Mouse (Mus musculus) embryonic facial prominence, embryonic 14.5 days (tissue): Measurements from ENCODE around the gene Vps8. TPM values are rescaled to one million over a fixed set of nuclear protein-coding genes. Genes with fewer than 3 reads are reported as not detected.
A peak's percentile ranks its signal among the peaks of the same experiment; 100 is the strongest.

ENCODE experiments used
- ATAC-seq: fragments of 200-750 bp; cut with Nextera tagmentation; 2 replicates; pipeline ENCODE4 v1.8.0; 2017; ENCODE audit warnings: low read depth, moderate number of reproducible peaks, moderate TSS enrichment
- DNase-seq: peaks from one replicate; pipeline ENCODE4 v3.0.0-alpha.2; 2015; ENCODE audit warnings: low spot score
- H3K27ac ChIP-seq: fragments of 300-500 bp; sonication (generic); replicated peaks from 2 replicates; pipeline ENCODE4 v1.5.1; 2014; ENCODE audit warnings: low read depth, mild to moderate bottlenecking, low read length, moderate library complexity
- H3K27me3 ChIP-seq: fragments of 300-500 bp; sonication (generic); replicated peaks from 2 replicates; pipeline ENCODE4 v1.6.1; 2014; ENCODE audit warnings: low read length; ENCODE audit not compliant: control insufficient read depth, insufficient read depth
- H3K36me3 ChIP-seq: fragments of 300-500 bp; sonication (generic); 2 replicates; pipeline ENCODE4 v1.6.1; 2014; ENCODE audit warnings: low read length, mixed read lengths; ENCODE audit not compliant: control insufficient read depth, insufficient read depth
- H3K4me1 ChIP-seq: fragments of 300-500 bp; sonication (generic); 2 replicates; pipeline ENCODE4 v1.6.1; 2014; ENCODE audit warnings: antibody characterized with exemption, low read length; ENCODE audit not compliant: control insufficient read depth, insufficient read depth
- H3K4me2 ChIP-seq: fragments of 300-500 bp; sonication (generic); 2 replicates; pipeline ENCODE4 v1.6.1; 2014; ENCODE audit warnings: low read depth, mild to moderate bottlenecking, low read length, moderate library complexity, mixed read lengths
- H3K4me3 ChIP-seq: fragments of 300-500 bp; sonication (generic); 2 replicates; pipeline ENCODE4 v1.5.1; 2014; ENCODE audit warnings: low read depth, mild to moderate bottlenecking, low read length
- H3K9ac ChIP-seq: fragments of 300-500 bp; sonication (generic); 2 replicates; pipeline ENCODE4 v1.6.1; 2014; ENCODE audit warnings: low read depth, mild to moderate bottlenecking, low read length, moderate library complexity, mixed read lengths
- H3K9me3 ChIP-seq: fragments of 300-500 bp; sonication (generic); 2 replicates; pipeline ENCODE4 v1.6.1; 2016; ENCODE audit warnings: low read length; ENCODE audit not compliant: control insufficient read depth
- WGBS: fragments of 180-500 bp; shearing (Covaris S2); extraction: QIAGEN DNeasy Blood & Tissue Kit; methylation state at CpG from one replicate; pipeline ENCODE4 v1.1.7; 2014; 5-methylcytosine and 5-hydroxymethylcytosine counted together
- polyA plus RNA-seq: library from polyadenylated mRNA; unstranded; fragments of >200 nt; fragmentation: Nextera tagmentation; extraction: Ambion mirVana; gene quantifications from 2 replicates; pipeline ENCODE4 v1.2.1, GENCODE M21; 2014

The Vps8 gene
- polyA plus RNA-seq, 1 experiment from 2014 or later = 18.0 TPM

DNA sequence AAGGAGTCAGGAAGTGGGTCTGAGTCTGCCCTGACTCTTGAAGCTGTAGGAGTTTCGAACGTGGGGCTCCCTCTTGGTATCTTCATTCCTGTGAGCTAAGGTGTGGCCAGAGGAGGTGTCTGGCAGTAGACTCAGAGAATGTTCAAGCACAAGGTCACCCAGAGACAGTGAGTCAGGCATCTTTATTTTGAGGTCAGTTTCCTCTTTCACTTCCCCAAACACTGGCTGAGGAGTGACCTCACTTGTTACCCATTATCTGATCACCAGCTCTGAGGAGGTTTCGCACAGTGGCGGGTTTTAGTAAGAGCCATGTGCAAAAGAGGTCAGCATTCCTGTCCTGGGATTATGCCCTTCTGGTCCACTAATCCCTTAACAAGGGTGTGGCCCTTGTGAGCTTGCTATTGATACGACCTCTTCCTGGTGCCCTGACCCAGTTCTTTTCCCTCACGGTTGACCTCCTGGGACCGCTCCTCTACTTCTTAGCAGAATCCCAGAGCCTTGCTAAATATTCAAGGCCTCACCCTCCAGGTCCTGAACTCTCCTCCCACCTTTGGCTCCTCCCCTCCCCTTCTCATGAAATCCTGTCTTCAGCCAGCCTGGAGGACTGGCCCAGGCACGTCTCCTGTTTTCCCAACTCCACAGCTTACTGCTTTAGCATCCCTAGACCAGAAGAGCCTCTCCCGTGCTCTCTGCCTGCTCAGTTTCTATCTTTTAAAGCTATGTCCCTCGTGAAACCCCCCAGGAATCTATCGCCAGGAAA, 40.6 kb upstream of the Vps8 start:
- no peak overlapping the region for H3K9ac ChIP-seq
- H3K27ac ChIP-seq = no peak overlapping the region
- no peaks in the 10 kb centered on the region for H3K36me3 ChIP-seq
- DNase-seq (peak; percentile 41), ATAC-seq (no peak)
- WGBS = 37% methylated on average over 11 of the region's 11 CpGs
- H3K4me3 ChIP-seq = no peak overlapping the region
- H3K9me3 ChIP-seq = no peaks in the 10 kb centered on the region
- no peaks in the 10 kb centered on the region for H3K27me3 ChIP-seq
- peaks cover 23% of the 10 kb centered on the region for H3K4me1 ChIP-seq
- H3K4me2 ChIP-seq = no peak overlapping the region; the same call in 1 of the 2 replicates

DNA sequence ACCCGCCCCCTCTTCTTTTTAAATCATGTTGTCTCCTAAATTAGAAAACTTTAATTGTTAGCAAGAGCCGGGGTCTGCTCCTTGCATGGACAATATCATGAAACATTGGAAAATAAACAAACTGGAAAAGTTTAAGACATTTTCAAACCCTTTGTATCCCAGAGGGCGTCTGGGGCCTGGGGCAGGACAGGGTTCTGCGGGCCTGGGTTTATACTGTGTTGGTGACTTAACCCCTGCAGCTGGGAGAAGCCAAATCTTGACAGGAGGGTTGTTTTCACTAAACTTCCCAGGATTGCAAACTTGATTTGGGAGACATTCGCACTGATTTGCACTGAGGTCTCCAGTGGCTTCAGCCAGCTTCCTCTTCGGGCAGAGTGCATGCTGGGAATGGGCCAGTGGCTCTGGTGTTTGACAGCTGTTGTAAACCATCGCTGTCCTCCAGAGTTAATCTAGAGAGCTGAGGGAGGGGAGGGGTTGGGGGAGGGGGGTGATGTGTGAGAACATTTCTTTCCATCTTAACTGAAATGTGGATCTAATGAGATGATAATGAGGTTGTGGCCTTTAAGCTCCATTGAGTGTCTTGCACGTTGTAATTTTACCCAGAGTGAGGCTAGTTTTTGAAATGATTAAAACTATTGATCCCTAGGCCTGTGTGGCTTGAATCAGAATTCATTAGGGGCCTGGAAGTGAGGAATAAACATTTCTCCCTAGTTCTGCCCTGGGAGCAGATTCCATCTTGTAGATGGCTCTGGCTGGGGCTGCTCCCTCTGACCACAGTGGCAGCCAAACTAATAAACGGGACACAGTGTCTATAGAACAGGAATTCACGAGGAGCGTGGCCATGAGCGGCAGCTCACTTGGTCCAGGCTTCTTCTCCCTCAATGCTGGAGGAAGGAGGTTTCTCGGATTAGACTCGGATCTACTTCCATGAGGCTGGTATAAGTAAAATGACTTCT, 36.7 kb upstream of the Vps8 start:
- WGBS = 49% methylated on average over 14 of the region's 14 CpGs
- no peaks in the 10 kb centered on the region for H3K9me3 ChIP-seq
- H3K36me3 ChIP-seq = no peaks in the 10 kb centered on the region
- H3K27me3 ChIP-seq = no peaks in the 10 kb centered on the region
- H3K4me3 ChIP-seq = no peak overlapping the region
- H3K9ac ChIP-seq = no peak overlapping the region
- no peak overlapping the region; the same call in 1 of the 2 replicates for H3K27ac ChIP-seq
- peak; percentile 73 for DNase-seq
- peak; percentile 35; the same call in 1 of the 2 replicates for ATAC-seq
- H3K4me1 ChIP-seq = peaks cover 12% of the 10 kb centered on the region
- no peak overlapping the region for H3K4me2 ChIP-seq

DNA sequence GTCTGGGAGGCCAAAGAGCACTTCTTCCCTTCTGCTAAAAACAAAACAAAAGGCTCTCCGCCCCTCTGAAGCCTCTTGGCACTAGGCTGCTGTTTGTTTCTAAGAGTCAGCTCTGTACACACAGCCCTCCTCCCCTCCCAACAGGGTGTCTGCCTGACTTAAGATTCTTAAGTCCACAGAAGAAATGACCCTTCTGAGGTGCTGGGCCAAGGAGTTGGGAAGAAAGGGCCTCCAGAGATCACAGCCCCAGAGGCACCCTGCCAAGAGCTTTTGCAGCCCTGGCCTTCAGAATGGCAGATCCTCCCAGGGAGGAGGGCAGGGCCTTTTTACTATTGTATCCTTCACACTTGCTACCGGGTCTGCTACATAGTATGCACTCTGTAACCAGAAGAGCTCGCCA, 33.6 kb upstream of the Vps8 start:
- no peaks in the 10 kb centered on the region for H3K9me3 ChIP-seq
- H3K4me2 ChIP-seq = no peak overlapping the region
- H3K4me3 ChIP-seq = no peak overlapping the region
- DNase-seq = peak; percentile 27
- H3K27me3 ChIP-seq = no peaks in the 10 kb centered on the region
- no peak overlapping the region for H3K9ac ChIP-seq
- peaks cover 17% of the 10 kb centered on the region for H3K4me1 ChIP-seq
- 52% methylated on average over 3 of the region's 3 CpGs for WGBS
- ATAC-seq = no peak
- no peaks in the 10 kb centered on the region for H3K36me3 ChIP-seq
- no peak overlapping the region for H3K27ac ChIP-seq

DNA sequence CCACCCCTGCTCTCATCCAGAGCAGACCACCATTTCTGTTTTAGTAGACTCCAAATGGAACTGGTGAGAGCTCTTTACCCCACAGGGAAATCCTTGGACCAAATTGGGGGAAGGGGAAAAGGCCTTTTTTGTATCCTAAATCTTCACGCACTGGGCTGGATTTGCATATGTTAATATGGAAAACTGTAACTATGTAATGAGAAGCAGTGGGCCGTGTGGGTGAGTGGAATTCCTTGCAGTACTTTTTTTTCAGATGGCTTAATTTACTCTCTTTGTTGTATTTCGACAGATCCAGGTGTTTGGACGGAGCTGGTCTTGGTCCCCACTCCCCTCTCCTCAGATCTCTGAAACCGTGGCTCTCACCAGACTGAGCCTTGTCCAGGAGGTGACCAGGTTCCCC, 32.2 kb upstream of the Vps8 start:
- no peak overlapping the region for H3K4me2 ChIP-seq

DNA sequence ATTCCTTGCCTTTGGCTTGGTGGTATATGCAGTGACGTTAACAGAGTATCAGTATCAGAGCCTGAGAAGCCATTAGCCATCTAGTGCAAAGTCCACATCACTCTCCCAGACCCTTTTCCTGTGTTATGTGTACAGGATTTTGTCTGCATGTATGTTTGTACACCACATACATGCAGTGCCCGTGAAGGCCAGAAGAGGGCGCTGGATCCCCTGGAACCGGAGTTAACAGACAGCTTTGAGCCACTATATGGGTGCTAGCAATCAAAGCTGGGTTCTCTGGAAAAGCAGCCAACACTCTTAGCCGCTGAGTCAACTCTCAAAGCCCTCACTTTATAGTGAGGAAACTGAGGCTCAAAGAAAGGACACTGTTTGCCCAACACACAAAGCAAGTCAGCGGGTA, 30.8 kb upstream of the Vps8 start:
- H3K27ac ChIP-seq = peak overlapping the region; percentile 45
- ATAC-seq (no peak), DNase-seq (no peak)
- no peak overlapping the region for H3K9ac ChIP-seq
- no peaks in the 10 kb centered on the region for H3K36me3 ChIP-seq
- 75% methylated on average over 6 of the region's 6 CpGs for WGBS
- H3K27me3 ChIP-seq = no peaks in the 10 kb centered on the region
- H3K9me3 ChIP-seq = no peaks in the 10 kb centered on the region
- H3K4me3 ChIP-seq = no peak overlapping the region
- H3K4me1 ChIP-seq = peaks cover 13% of the 10 kb centered on the region
- no peak overlapping the region for H3K4me2 ChIP-seq

More for the DNA sequence above, 32.2 kb upstream of the Vps8 start:
- peak; percentile 53 for DNase-seq
- Histone ChIP-seq H3K9ac (no peak overlapping the region), H3K9me3 (no peaks in the 10 kb centered on the region), H3K36me3 (no peaks in the 10 kb centered on the region), H3K4me3 (no peak overlapping the region), H3K27ac (peak overlapping the region; percentile 45), H3K27me3 (no peaks in the 10 kb centered on the region), H3K4me1 (peaks cover 17% of the 10 kb centered on the region)
- 36% methylated on average over 5 of the region's 5 CpGs for WGBS
- ATAC-seq = no peak

DNA sequence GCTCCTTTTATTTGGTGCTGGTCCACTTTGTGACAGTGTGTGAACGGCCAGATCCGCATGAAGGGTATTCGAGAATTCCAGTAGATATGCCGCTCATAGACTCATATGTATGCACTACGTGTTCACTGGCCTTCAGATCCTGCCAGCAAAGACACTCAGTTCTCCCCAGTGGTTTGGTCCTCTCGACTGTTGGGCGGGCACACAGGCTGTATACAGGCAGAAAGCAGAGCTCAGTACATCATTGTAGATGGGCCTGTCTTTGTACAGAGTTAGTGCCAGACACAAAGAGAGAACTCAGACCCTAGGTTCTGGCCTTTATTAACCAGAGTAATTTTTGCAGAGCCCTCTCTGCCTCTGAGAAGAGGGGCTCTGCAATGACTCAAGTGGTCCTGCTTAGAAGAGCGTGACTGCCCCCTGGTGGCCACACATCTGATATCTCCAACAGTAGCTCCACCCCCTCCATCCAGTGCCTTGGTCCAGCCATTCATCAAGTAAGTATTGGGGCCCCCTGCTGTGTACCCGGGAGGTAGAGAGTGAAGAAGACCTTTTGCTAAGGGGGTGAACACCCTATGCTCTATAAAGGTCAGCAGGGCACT, 30.3 kb upstream of the Vps8 start:
- WGBS = 40% methylated on average over 9 of the region's 9 CpGs
- Histone ChIP-seq H3K4me2 (no peak overlapping the region), H3K9me3 (no peaks in the 10 kb centered on the region), H3K36me3 (no peaks in the 10 kb centered on the region), H3K4me3 (no peak overlapping the region), H3K4me1 (peaks cover 16% of the 10 kb centered on the region), H3K9ac (no peak overlapping the region), H3K27ac (peak overlapping the region; percentile 45), H3K27me3 (no peaks in the 10 kb centered on the region)
- ATAC-seq = peak; percentile 90
- DNase-seq = peak; percentile 96

DNA sequence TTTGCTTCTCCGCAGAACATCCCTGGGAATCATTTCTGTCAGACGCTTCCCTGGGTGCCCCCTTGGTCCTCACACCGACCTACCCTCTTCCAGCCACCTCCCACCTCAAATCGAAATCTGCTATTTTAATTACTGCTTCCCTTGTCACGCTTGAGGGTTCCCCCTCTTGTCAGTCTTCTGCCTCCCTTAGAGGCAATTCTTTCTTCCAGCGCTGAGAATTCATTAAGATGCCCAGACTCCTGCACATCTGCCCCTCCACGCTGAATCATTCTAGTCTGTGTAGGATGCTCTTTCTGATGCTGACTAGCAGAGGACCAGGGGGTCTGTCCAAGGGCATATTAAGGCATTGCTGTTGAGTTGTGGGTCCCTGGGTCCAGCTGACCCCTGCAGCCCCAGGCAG, 27.4 kb upstream of the Vps8 start:
- 22% methylated on average over 7 of the region's 7 CpGs for WGBS
- Histone ChIP-seq H3K4me3 (no peak overlapping the region), H3K4me2 (no peak overlapping the region), H3K4me1 (peaks cover 24% of the 10 kb centered on the region), H3K9ac (no peak overlapping the region), H3K27ac (no peak overlapping the region), H3K36me3 (no peaks in the 10 kb centered on the region), H3K27me3 (no peaks in the 10 kb centered on the region), H3K9me3 (no peaks in the 10 kb centered on the region)
- no peak for DNase-seq
- ATAC-seq = no peak

DNA sequence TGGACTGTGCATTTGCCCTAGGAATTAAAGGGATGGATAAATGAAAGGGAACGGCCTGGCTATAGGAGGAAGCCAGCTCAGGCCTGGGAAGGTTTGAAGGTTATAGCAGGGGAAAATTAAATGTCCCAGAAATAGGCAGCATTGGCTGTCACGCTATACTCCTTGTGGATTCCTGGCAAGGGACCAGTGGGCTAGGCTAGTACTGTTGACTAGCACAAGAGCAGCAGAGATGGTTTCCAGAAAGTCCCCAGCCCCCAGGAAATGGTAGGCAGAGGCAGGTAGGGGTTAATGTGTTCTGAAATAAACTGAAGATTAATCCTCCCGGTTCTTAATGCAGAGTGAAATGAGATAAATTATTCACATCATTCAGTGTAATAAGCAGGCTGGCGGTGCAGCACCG, 25.2 kb upstream of the Vps8 start:
- ATAC-seq (no peak), DNase-seq (no peak)
- no peak overlapping the region for H3K27ac ChIP-seq
- H3K9ac ChIP-seq = no peak overlapping the region
- 57% methylated on average over 5 of the region's 5 CpGs for WGBS
- H3K36me3 ChIP-seq = no peaks in the 10 kb centered on the region
- no peak overlapping the region for H3K4me3 ChIP-seq
- peaks cover 24% of the 10 kb centered on the region for H3K4me1 ChIP-seq
- H3K4me2 ChIP-seq = no peak overlapping the region
- no peaks in the 10 kb centered on the region for H3K27me3 ChIP-seq
- no peaks in the 10 kb centered on the region for H3K9me3 ChIP-seq
